Mouse (Mus musculus) midbrain, embryonic 16.5 days (tissue): Measurements from ENCODE around the gene Csmd2. TPM values are rescaled to one million over a fixed set of nuclear protein-coding genes. Genes with fewer than 3 reads are reported as not detected.

Experiments
- ATAC-seq: fragments of 200-750 bp; cut with Nextera tagmentation; 2 replicates; pipeline ENCODE4 v1.8.0; 2017; ENCODE audit warnings: moderate TSS enrichment
- H3K27ac ChIP-seq: fragments of 300-500 bp; sonication (generic); 2 replicates; pipeline ENCODE4 v1.5.1; 2014; ENCODE audit warnings: mild to moderate bottlenecking, low read length, mixed read lengths
- H3K27me3 ChIP-seq: fragments of 300-500 bp; sonication (generic); 2 replicates; pipeline ENCODE4 v1.6.1; 2014; ENCODE audit warnings: low read depth, low read length, mixed read lengths; ENCODE audit not compliant: control insufficient read depth, insufficient read depth
- H3K36me3 ChIP-seq: fragments of 300-500 bp; sonication (generic); 2 replicates; pipeline ENCODE4 v1.6.1; 2014; ENCODE audit warnings: mild to moderate bottlenecking, low read length, moderate library complexity, mixed read lengths; ENCODE audit not compliant: control insufficient read depth, insufficient read depth
- H3K4me1 ChIP-seq: fragments of 300-500 bp; sonication (generic); 2 replicates; pipeline ENCODE4 v1.6.1; 2014; ENCODE audit warnings: mild to moderate bottlenecking, low read length, mixed read lengths; ENCODE audit not compliant: control insufficient read depth, insufficient read depth
- H3K4me2 ChIP-seq: fragments of 300-500 bp; sonication (generic); 2 replicates; pipeline ENCODE4 v1.6.1; 2014; ENCODE audit warnings: mild to moderate bottlenecking, low read length, mixed read lengths
- H3K4me3 ChIP-seq: fragments of 300-500 bp; sonication (generic); 2 replicates; pipeline ENCODE4 v1.5.1; 2014; ENCODE audit warnings: low read depth, mild to moderate bottlenecking, low read length, moderate library complexity, mixed read lengths
- H3K9ac ChIP-seq: fragments of 300-500 bp; sonication (generic); 2 replicates; pipeline ENCODE4 v1.6.1; 2014; ENCODE audit warnings: low read depth, low read length, mixed read lengths
- H3K9me3 ChIP-seq: fragments of 300-500 bp; sonication (generic); replicated peaks from 2 replicates; pipeline ENCODE4 v1.6.1; 2014; ENCODE audit warnings: mild to moderate bottlenecking, low read length, mixed read lengths; ENCODE audit not compliant: control insufficient read depth, poor library complexity, severe bottlenecking
- WGBS: fragments of 180-500 bp; shearing (Covaris S2); extraction: QIAGEN DNeasy Blood & Tissue Kit; methylation state at CpG from one replicate; pipeline ENCODE4 v1.1.7; 2014; 5-methylcytosine and 5-hydroxymethylcytosine counted together
- polyA plus RNA-seq: library from polyadenylated mRNA; unstranded; fragments of >200 nt; fragmentation: Nextera tagmentation; extraction: Ambion mirVana; gene quantifications from 2 replicates; pipeline ENCODE4 v1.2.1, GENCODE M21; 2015

Gene Csmd2
- polyA plus RNA-seq, 1 experiment from 2014 or later = 13.7 TPM

- WGBS = 98% methylated on average over 8 of the region's 8 CpGs
- no peak for ATAC-seq
Measured at GRCm38 (mm10) chr4:128170181-128170580, 182.5 kb downstream of the Csmd2 start.

DNA sequence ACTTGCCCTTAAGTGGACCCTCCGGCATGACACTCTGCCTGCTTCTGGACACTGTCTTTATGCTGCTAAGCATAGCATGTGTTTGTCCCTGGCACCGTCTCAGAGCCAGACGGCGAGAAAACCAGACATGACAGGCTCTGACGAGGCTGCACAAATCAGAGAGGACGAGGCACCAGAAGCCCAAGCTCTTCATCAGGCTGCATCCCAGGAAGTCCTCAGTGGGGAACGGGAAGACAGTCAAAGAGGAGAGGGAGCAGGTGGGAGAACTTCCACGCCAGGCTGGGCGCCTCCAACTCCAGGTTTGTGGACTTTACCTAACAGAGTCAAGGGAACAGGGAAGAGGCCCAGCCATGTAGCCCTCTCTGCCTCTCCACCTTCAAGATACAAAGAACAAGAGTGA is 183.6 kb downstream of the Csmd2 start:
- H3K4me1 ChIP-seq = peaks cover 11% of the 10 kb centered on the region
- H3K36me3 ChIP-seq = no peaks in the 10 kb centered on the region
- no peak overlapping the region for H3K4me2 ChIP-seq
- ATAC-seq = no peak
- WGBS = 81% methylated on average over 9 of the region's 9 CpGs
- H3K27me3 ChIP-seq = no peaks in the 10 kb centered on the region
- no peak overlapping the region for H3K9ac ChIP-seq
- H3K9me3 ChIP-seq = no peaks in the 10 kb centered on the region
- no peak overlapping the region for H3K4me3 ChIP-seq
- H3K27ac ChIP-seq = no peak overlapping the region

More at GRCm38 (mm10) chr4:128170181-128170580, 182.5 kb downstream of the Csmd2 start:
- Histone ChIP-seq H3K4me1 (peaks cover under 1% of the 10 kb centered on the region; the same call in 1 of the 2 replicates), H3K4me3 (no peak overlapping the region), H3K9me3 (no peaks in the 10 kb centered on the region), H3K27ac (no peak overlapping the region), H3K9ac (no peak overlapping the region), H3K36me3 (no peaks in the 10 kb centered on the region), H3K4me2 (no peak overlapping the region), H3K27me3 (no peaks in the 10 kb centered on the region)

- Histone ChIP-seq H3K27ac (no peak overlapping the region), H3K4me3 (no peak overlapping the region), H3K27me3 (no peaks in the 10 kb centered on the region), H3K36me3 (no peaks in the 10 kb centered on the region), H3K9me3 (no peaks in the 10 kb centered on the region), H3K4me1 (peaks cover 16% of the 10 kb centered on the region), H3K9ac (no peak overlapping the region), H3K4me2 (no peak overlapping the region)
- WGBS = 88% methylated on average over 1 of the region's 1 CpGs
- ATAC-seq = no peak
Measured at GRCm38 (mm10) chr4:128171701-128172100, 184.0 kb downstream of the Csmd2 start.

DNA sequence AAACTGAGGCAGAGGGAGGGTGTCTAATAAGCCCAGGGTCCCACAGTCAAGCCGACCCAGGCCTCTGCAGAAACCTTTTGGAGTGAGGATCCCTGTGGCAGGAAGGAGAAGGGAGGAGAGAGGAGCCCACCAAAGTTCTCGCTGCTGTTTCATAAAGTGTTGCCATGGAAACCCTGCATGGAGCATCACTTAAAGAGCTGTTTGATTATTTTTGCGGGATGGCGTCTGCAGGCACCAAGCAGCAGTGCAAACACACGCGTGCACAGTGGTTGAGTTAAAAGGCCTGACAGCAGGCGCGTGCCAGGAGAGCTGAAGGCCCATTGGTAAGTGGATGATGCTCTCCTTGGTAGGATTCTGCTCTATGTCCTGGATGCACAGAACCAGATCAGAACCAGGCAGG is 191.3 kb downstream of the Csmd2 start:
- H3K9ac ChIP-seq = no peak overlapping the region
- H3K4me2 ChIP-seq = 0 out of 2 replicates have a peak overlapping the region, but pooled peaks have one; percentile 2
- ATAC-seq = peak; percentile 44; the same call in 1 of the 2 replicates
- WGBS = 30% methylated on average over 8 of the region's 8 CpGs
- no peaks in the 10 kb centered on the region for H3K9me3 ChIP-seq
- H3K36me3 ChIP-seq = no peaks in the 10 kb centered on the region
- no peak overlapping the region for H3K4me3 ChIP-seq
- peaks cover 40% of the 10 kb centered on the region for H3K4me1 ChIP-seq
- H3K27ac ChIP-seq = peak overlapping the region; percentile 62
- no peaks in the 10 kb centered on the region for H3K27me3 ChIP-seq

DNA sequence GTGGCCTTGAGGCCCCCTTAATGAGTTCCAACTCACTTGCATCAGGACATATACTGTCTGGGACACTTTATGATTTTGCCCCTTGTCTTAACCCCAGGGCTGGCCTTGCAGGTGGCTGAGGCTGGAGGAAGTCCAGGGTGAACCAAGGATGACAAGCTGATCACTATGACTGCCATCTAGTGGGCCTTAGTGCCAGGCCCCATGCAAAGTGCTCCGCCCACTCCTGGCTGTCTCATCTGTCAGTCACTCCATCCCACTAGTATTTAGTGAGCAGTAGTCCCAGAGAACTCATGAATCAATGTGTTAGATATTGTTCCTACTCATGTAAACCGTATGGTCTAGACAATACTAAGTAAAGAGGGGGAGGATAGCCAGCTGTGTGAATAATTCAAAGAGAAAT is 191.9 kb downstream of the Csmd2 start:
- Histone ChIP-seq H3K9me3 (no peaks in the 10 kb centered on the region), H3K27me3 (no peaks in the 10 kb centered on the region), H3K4me1 (peaks cover 41% of the 10 kb centered on the region), H3K27ac (peak overlapping the region; percentile 62), H3K4me2 (no peak overlapping the region), H3K9ac (no peak overlapping the region), H3K4me3 (no peak overlapping the region), H3K36me3 (no peaks in the 10 kb centered on the region)
- 84% methylated on average over 2 of the region's 2 CpGs for WGBS
- no peak for ATAC-seq

DNA sequence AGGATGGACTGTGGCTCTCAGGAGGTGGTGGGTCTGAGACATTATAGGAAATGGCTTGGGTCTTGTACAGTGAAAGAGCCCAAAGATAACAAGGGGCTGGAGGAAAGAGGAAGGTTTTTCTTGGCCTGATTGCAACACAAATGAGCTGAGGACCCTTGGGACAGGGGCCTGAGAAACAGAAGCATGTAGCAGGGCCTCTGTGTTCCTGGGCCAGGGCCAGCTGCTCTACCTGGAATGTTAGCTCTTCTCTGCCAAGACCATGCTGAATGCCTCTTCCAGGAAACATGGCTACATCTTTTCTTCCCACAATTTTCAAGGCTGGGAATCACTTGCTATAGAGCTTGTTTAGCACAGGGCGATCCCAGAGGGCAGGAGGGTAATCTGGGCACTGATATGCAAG is 197.1 kb downstream of the Csmd2 start:
- Histone ChIP-seq H3K9me3 (no peaks in the 10 kb centered on the region), H3K36me3 (no peaks in the 10 kb centered on the region), H3K4me2 (no peak overlapping the region), H3K4me3 (no peak overlapping the region), H3K27me3 (no peaks in the 10 kb centered on the region), H3K9ac (no peak overlapping the region), H3K27ac (no peak overlapping the region), H3K4me1 (peaks cover 13% of the 10 kb centered on the region)
- WGBS = 88% methylated on average over 1 of the region's 1 CpGs
- no peak for ATAC-seq

GRCm38 (mm10) chr4:128194454-128194853 is 206.8 kb downstream of the Csmd2 start:
- no peak overlapping the region for H3K27ac ChIP-seq
- no peaks in the 10 kb centered on the region; the same call in 1 of the 2 replicates for H3K36me3 ChIP-seq
- H3K4me3 ChIP-seq = no peak overlapping the region
- 85% methylated on average over 8 of the region's 8 CpGs for WGBS
- no peaks in the 10 kb centered on the region for H3K27me3 ChIP-seq
- no peaks in the 10 kb centered on the region for H3K9me3 ChIP-seq
- H3K4me2 ChIP-seq = no peak overlapping the region
- H3K9ac ChIP-seq = no peak overlapping the region
- no peak for ATAC-seq
- no peaks in the 10 kb centered on the region for H3K4me1 ChIP-seq

- Histone ChIP-seq H3K4me1 (0 out of 2 replicates have a peak, but pooled peaks cover 2% of the 10 kb centered on the region), H3K27ac (no peak overlapping the region), H3K4me2 (no peak overlapping the region), H3K9ac (no peak overlapping the region), H3K4me3 (no peak overlapping the region), H3K9me3 (no peaks in the 10 kb centered on the region; the same call in 1 of the 2 replicates), H3K36me3 (peaks cover 5% of the 10 kb centered on the region; the same call in 1 of the 2 replicates), H3K27me3 (no peaks in the 10 kb centered on the region)
- ATAC-seq = no peak
- 65% methylated on average over 13 of the region's 13 CpGs for WGBS
Measured at GRCm38 (mm10) chr4:128217991-128218595, 230.4 kb downstream of the Csmd2 start.

GRCm38 (mm10) chr4:128224453-128224852 is 236.8 kb downstream of the Csmd2 start:
- WGBS = 58% methylated on average over 6 of the region's 6 CpGs
- ATAC-seq = no peak

More at GRCm38 (mm10) chr4:128224453-128224852, 236.8 kb downstream of the Csmd2 start:
- Histone ChIP-seq H3K27me3 (no peaks in the 10 kb centered on the region), H3K4me1 (peaks cover 16% of the 10 kb centered on the region), H3K4me3 (no peak overlapping the region), H3K9ac (no peak overlapping the region), H3K27ac (no peak overlapping the region), H3K36me3 (no peaks in the 10 kb centered on the region), H3K4me2 (no peak overlapping the region), H3K9me3 (no peaks in the 10 kb centered on the region)
